Mouse (Mus musculus) embryonic facial prominence, embryonic 13.5 days (tissue): ENCODE measurements around the gene Lefty2. TPM values are rescaled to one million over a fixed set of nuclear protein-coding genes. Genes with fewer than 3 reads are reported as not detected.

Experiments
- polyA plus RNA-seq: library from polyadenylated mRNA; unstranded; fragments of >200 nt; fragmentation: Nextera tagmentation; extraction: Ambion mirVana; gene quantifications from 2 replicates; pipeline ENCODE4 v1.2.1, GENCODE M21; 2015

Gene Lefty2
- polyA plus RNA-seq, 1 experiment from 2014 or later, result 0.11 TPM

Other genes with a start within 250 kb of the Lefty2 start
- gene Mixl1, start 196.1 kb upstream of the Lefty2 start, polyA plus RNA-seq, result 0.11 and 0.20 TPM in 2 replicates
- 24.1 and 25.5 TPM in 2 replicates for gene Acbd3, start 167.1 kb upstream of the Lefty2 start, polyA plus RNA-seq
- 2,801 and 3,318 TPM in 2 replicates for gene H3f3a, start 79.2 kb upstream of the Lefty2 start, polyA plus RNA-seq
- 36.0 and 42.7 TPM in 2 replicates for gene Sde2, start 42.0 kb upstream of the Lefty2 start, polyA plus RNA-seq
- gene Pycr2, start 11.2 kb downstream of the Lefty2 start, polyA plus RNA-seq, result 98.7 and 109 TPM in 2 replicates
- 1.6 and 2.1 TPM in 2 replicates for gene Lefty1, start 41.9 kb downstream of the Lefty2 start, polyA plus RNA-seq
- 13.6 and 13.7 TPM in 2 replicates for gene Tmem63a, start 49.2 kb downstream of the Lefty2 start, polyA plus RNA-seq
- 5.1 and 7.9 TPM in 2 replicates for gene Ephx1, start 127.8 kb downstream of the Lefty2 start, polyA plus RNA-seq
- gene 9130409I23Rik, start 158.1 kb downstream of the Lefty2 start, polyA plus RNA-seq, result not detected in 2 replicates